ENCODE assay signal across 8 mouse cellular contexts in the genomic region with DNA sequence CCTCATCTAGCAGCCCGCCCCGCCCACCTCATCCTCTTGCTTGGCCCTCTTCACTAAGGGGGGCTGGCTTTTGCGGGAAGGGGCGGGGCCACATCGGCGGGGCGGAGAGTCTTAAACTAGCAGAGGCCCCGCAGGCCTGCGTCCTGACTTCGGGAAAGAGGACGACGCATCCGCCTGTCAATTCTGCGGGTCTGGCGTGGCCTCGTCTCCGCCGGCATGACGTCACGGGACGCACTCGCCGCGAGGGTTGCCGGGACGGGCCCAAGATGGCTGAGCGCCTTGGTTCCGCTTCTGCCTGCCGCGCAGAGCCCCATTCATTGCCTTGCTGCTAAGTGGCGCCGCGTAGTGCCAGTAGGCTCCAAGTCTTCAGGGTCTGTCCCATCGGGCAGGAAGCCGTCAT. TPM values are rescaled to one million over a fixed set of nuclear protein-coding genes. Genes with fewer than 3 reads are reported as not detected.
A peak's percentile ranks its signal among the peaks of the same experiment; 100 is the strongest.
DNase-seq lines count a peak whose midpoint lies in the region; ATAC-seq lines count a peak whose summit lies in the region.

A gene (plus strand): TSS at position 232 of the 400 bp plus-strand sequence.

- peak within 1 kb of the TSS; percentile 97 for H3K9ac ChIP-seq in kidney, embryonic 15.5 days

- WGBS in heart, embryonic 10.5 days, result under 1% methylated on average over 35 of the region's 35 CpGs
- WGBS in kidney, embryonic 15.5 days, result 0% methylated on average over 35 of the region's 35 CpGs

- H3K4me1 ChIP-seq in heart, embryonic 10.5 days, result peaks cover 16% of the 10 kb centered on the region
- peaks cover 15% of the 10 kb centered on the region for H3K4me1 ChIP-seq in kidney, embryonic 15.5 days

- H3K27ac ChIP-seq in heart, embryonic 10.5 days, result peak within 1 kb of the TSS; percentile 94
- peak within 1 kb of the TSS; percentile 96 for H3K27ac ChIP-seq in kidney, embryonic 15.5 days

- peak within 1 kb of the TSS; percentile 78 for H3K4me2 ChIP-seq in kidney, embryonic 15.5 days

- DNase-seq in B cell, adult 2 months, result peak; percentile 95
- peak; percentile 99 for DNase-seq in brain, adult 2 months (ENCODE audit: low read depth, low spot score)
- DNase-seq in heart, embryonic 10.5 days (ENCODE audit: low spot score), result peak; percentile 98
- peak; percentile 97 for DNase-seq in liver
- peak; percentile 92 to 97 for DNase-seq in spleen, postnatal 4 days (ENCODE audit: low spot score in 2 of 2)

- peak; percentile 96 for ATAC-seq in erythroblast, adult 5-6 weeks (replicated peaks; ENCODE audit: low FRiP score, poor library complexity, severe bottlenecking)
- ATAC-seq in kidney, embryonic 15.5 days (replicated peaks; ENCODE audit: low FRiP score), result peak; percentile 99
- ATAC-seq in monocyte, adult 5-6 weeks (replicated peaks; ENCODE audit: insufficient number of reproducible peaks, low FRiP score, low TSS enrichment, poor library complexity, severe bottlenecking), result peak; percentile 94

- no peaks in the 10 kb centered on the region for H3K36me3 ChIP-seq in heart, embryonic 10.5 days
- H3K36me3 ChIP-seq in kidney, embryonic 15.5 days, result 0 out of 2 replicates have a peak, but pooled peaks cover 3% of the 10 kb centered on the region

- no peaks in the 10 kb centered on the region for H3K9me3 ChIP-seq in heart, embryonic 10.5 days
- no peaks in the 10 kb centered on the region for H3K9me3 ChIP-seq in kidney, embryonic 15.5 days (replicated peaks)

- H3K4me3 ChIP-seq in heart, embryonic 10.5 days, result peak within 1 kb of the TSS; percentile 93
- peak within 1 kb of the TSS; percentile 99 for H3K4me3 ChIP-seq in kidney, embryonic 15.5 days (replicated peaks)

- H3K27me3 ChIP-seq in heart, embryonic 10.5 days (ENCODE audit: insufficient read depth, poor library complexity, severe bottlenecking), result no peaks in the 10 kb centered on the region
- H3K27me3 ChIP-seq in kidney, embryonic 15.5 days, result no peaks in the 10 kb centered on the region

RNA-seq across cellular contexts. Expression of the gene that starts here (rescaled TPM):
- total RNA-seq in erythroblast, adult 5-6 weeks (2015; ENCODE audit: low replicate concordance), result 10.4 and 16.7 TPM in 2 replicates
- 11.9 and 23.4 TPM in 2 replicates for total RNA-seq in erythroblast, adult 5-6 weeks (2017; ENCODE audit: low replicate concordance)
- 10.8 and 14.6 TPM in 2 replicates for polyA plus RNA-seq in heart, embryonic 10.5 days (2016; fragmentation: Nextera tagmentation; extraction: Ambion mirVana)
- 12.5 and 12.9 TPM in 2 replicates for polyA plus RNA-seq in kidney, embryonic 15.5 days (2015; fragmentation: Nextera tagmentation; extraction: Ambion mirVana)
- 19.1 to 39.8 TPM (median 19.7 TPM) in 3 replicates for total RNA-seq in monocyte, adult 5-6 weeks (2017)

Comparison
In these comparisons a context has a peak if more than half of its experiments do, and no peak if none do; other contexts are left out.
1. Peak in every context shown above with its lines: DNase-seq, ATAC-seq, H3K4me3 ChIP-seq and H3K27ac ChIP-seq.